Mouse (Mus musculus): ENCODE data around the gene Frs3. TPM values are rescaled to one million over a fixed set of nuclear protein-coding genes. Genes with fewer than 3 reads are reported as not detected.
A peak's percentile ranks its signal among the peaks of the same experiment; 100 is the strongest.

Frs3 gene
- polyA plus RNA-seq, 1 experiment from 2014 or later, result 3.5 TPM

- Histone ChIP-seq H3K4me3 (ENCODE audit: low read depth, low read length) (peak within 1 kb of the TSS; percentile 77), H3K9ac (replicated peaks; ENCODE audit: low read length) (peak within 1 kb of the TSS; percentile 88), H3K27me3 (ENCODE audit: control insufficient read depth, insufficient read depth, low read length) (no peaks in the 10 kb centered on the region), H3K36me3 (replicated peaks; ENCODE audit: control insufficient read depth, insufficient read depth, low read depth, low read length) (no peaks in the 10 kb centered on the region), H3K27ac (replicated peaks; ENCODE audit: low read depth, low read length) (0 out of 2 replicates have a peak within 1 kb of the TSS, but pooled peaks have one; percentile 20), H3K4me1 (ENCODE audit: control insufficient read depth, insufficient read depth, low read length) (peaks cover 3% of the 10 kb centered on the region; the same call in 1 of the 2 replicates), H3K4me2 (ENCODE audit: low read depth, low read length) (peak within 1 kb of the TSS; percentile 77), H3K9me3 (replicated peaks; ENCODE audit: control insufficient read depth, low read length) (no peaks in the 10 kb centered on the region)
- DNase-seq (ENCODE audit: low spot score) (peak; percentile 97), ATAC-seq (replicated peaks; ENCODE audit: insufficient number of reproducible peaks, low FRiP score, low TSS enrichment, low read depth) (peak; percentile 92)
- WGBS, result 1% methylated on average over 77 of the region's 82 CpGs
Measured at GRCm38 (mm10) chr17:47694503-47695336, 5.9 kb downstream of the Frs3 start, which contains the start of gene Prickle4. TSS of gene Prickle4 (minus strand) at chr17:47694736.

DNA sequence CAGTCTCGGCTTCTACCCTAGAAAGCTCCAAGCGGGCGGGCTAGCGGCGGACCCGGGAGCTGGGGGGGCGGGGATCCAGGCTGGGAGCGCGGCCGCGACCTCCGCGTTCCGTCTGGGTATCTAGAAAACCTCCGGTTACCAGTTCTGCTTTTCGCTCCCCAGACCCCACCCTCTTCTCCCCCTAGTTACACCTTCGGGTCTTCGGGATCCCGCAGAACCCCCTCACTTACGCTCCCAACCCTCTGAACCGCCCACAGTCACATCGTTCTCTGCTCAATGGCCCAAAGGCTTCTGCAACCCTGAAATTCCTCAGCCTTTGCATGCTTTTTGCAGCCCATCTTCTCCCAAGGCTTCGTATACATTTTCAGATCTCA is 6.5 kb downstream of the Frs3 start:
- 0% methylated on average over 19 of the region's 23 CpGs for WGBS
- 0 out of 2 replicates have a peak, but pooled peaks have one; percentile 4 for ATAC-seq (replicated peaks; ENCODE audit: insufficient number of reproducible peaks, low FRiP score, low TSS enrichment, low read depth)
- H3K27me3 ChIP-seq (ENCODE audit: control insufficient read depth, insufficient read depth, low read length), result no peaks in the 10 kb centered on the region

GRCm38 (mm10) chr17:47698156-47698555 is 9.3 kb downstream of the Frs3 start:
- Histone ChIP-seq H3K27ac (replicated peaks; ENCODE audit: low read depth, low read length) (no peak overlapping the region), H3K4me3 (ENCODE audit: low read depth, low read length) (no peak overlapping the region), H3K9ac (replicated peaks; ENCODE audit: low read length) (no peak overlapping the region), H3K4me1 (ENCODE audit: control insufficient read depth, insufficient read depth, low read length) (peaks cover 3% of the 10 kb centered on the region; the same call in 1 of the 2 replicates), H3K27me3 (ENCODE audit: control insufficient read depth, insufficient read depth, low read length) (no peaks in the 10 kb centered on the region; the same call in 1 of the 2 replicates), H3K4me2 (ENCODE audit: low read depth, low read length) (no peak overlapping the region), H3K36me3 (replicated peaks; ENCODE audit: control insufficient read depth, insufficient read depth, low read depth, low read length) (no peaks in the 10 kb centered on the region), H3K9me3 (replicated peaks; ENCODE audit: control insufficient read depth, low read length) (no peaks in the 10 kb centered on the region)
- no peak for ATAC-seq (replicated peaks; ENCODE audit: insufficient number of reproducible peaks, low FRiP score, low TSS enrichment, low read depth)
- no peak for DNase-seq (ENCODE audit: low spot score)
- 88% methylated on average over 10 of the region's 10 CpGs for WGBS

More for the DNA sequence above, 6.5 kb downstream of the Frs3 start:
- Histone ChIP-seq H3K4me1 (ENCODE audit: control insufficient read depth, insufficient read depth, low read length) (peaks cover 3% of the 10 kb centered on the region; the same call in 1 of the 2 replicates), H3K27ac (replicated peaks; ENCODE audit: low read depth, low read length) (no peak overlapping the region), H3K4me3 (ENCODE audit: low read depth, low read length) (peak overlapping the region; percentile 77), H3K9me3 (replicated peaks; ENCODE audit: control insufficient read depth, low read length) (no peaks in the 10 kb centered on the region), H3K9ac (replicated peaks; ENCODE audit: low read length) (peak overlapping the region; percentile 88), H3K36me3 (replicated peaks; ENCODE audit: control insufficient read depth, insufficient read depth, low read depth, low read length) (no peaks in the 10 kb centered on the region), H3K4me2 (ENCODE audit: low read depth, low read length) (peak overlapping the region; percentile 77)
- DNase-seq (ENCODE audit: low spot score), result no peak

GRCm38 (mm10) chr17:47699055-47699454 is 10.2 kb downstream of the Frs3 start:
- no peak overlapping the region for H3K9ac ChIP-seq (replicated peaks; ENCODE audit: low read length)
- H3K27ac ChIP-seq (replicated peaks; ENCODE audit: low read depth, low read length), result no peak overlapping the region
- no peaks in the 10 kb centered on the region for H3K9me3 ChIP-seq (replicated peaks; ENCODE audit: control insufficient read depth, low read length)
- peaks cover 3% of the 10 kb centered on the region; the same call in 1 of the 2 replicates for H3K4me1 ChIP-seq (ENCODE audit: control insufficient read depth, insufficient read depth, low read length)
- ATAC-seq (replicated peaks; ENCODE audit: insufficient number of reproducible peaks, low FRiP score, low TSS enrichment, low read depth) (no peak), DNase-seq (ENCODE audit: low spot score) (no peak)
- no peak overlapping the region for H3K4me3 ChIP-seq (ENCODE audit: low read depth, low read length)
- no peaks in the 10 kb centered on the region; the same call in 1 of the 2 replicates for H3K27me3 ChIP-seq (ENCODE audit: control insufficient read depth, insufficient read depth, low read length)
- WGBS, result 72% methylated on average over 2 of the region's 2 CpGs
- no peak overlapping the region for H3K4me2 ChIP-seq (ENCODE audit: low read depth, low read length)
- H3K36me3 ChIP-seq (replicated peaks; ENCODE audit: control insufficient read depth, insufficient read depth, low read depth, low read length), result no peaks in the 10 kb centered on the region

DNA sequence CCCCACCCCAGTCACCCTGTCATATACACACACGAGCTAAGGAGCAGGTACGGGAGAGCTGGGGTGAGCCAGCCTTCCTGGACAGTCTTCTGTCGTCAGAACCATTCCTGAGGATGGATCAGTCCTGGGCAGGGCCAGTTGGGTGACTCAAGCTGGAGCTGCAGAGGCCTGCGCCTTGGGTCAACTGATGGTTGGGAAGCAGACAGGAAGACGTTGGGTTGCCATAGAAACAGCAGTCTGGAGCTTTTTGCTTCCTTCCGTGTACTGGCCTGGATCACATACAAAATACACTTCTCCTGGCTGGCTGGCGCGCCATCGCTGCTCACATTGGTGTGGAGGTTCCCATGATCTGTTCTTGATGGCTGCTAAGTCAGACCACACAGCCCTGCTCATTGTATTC is 13.0 kb downstream of the Frs3 start:
- no peak overlapping the region for H3K4me2 ChIP-seq (ENCODE audit: low read depth, low read length)
- H3K9ac ChIP-seq (replicated peaks; ENCODE audit: low read length), result no peak overlapping the region
- H3K9me3 ChIP-seq (replicated peaks; ENCODE audit: control insufficient read depth, low read length), result no peaks in the 10 kb centered on the region
- H3K36me3 ChIP-seq (replicated peaks; ENCODE audit: control insufficient read depth, insufficient read depth, low read depth, low read length), result no peaks in the 10 kb centered on the region
- 77% methylated on average over 9 of the region's 9 CpGs for WGBS
- H3K4me1 ChIP-seq (ENCODE audit: control insufficient read depth, insufficient read depth, low read length), result no peaks in the 10 kb centered on the region
- ATAC-seq (replicated peaks; ENCODE audit: insufficient number of reproducible peaks, low FRiP score, low TSS enrichment, low read depth), result no peak
- DNase-seq (ENCODE audit: low spot score), result no peak
- no peak overlapping the region for H3K27ac ChIP-seq (replicated peaks; ENCODE audit: low read depth, low read length)
- H3K27me3 ChIP-seq (ENCODE audit: control insufficient read depth, insufficient read depth, low read length), result no peaks in the 10 kb centered on the region; the same call in 1 of the 2 replicates
- no peak overlapping the region for H3K4me3 ChIP-seq (ENCODE audit: low read depth, low read length)

DNA sequence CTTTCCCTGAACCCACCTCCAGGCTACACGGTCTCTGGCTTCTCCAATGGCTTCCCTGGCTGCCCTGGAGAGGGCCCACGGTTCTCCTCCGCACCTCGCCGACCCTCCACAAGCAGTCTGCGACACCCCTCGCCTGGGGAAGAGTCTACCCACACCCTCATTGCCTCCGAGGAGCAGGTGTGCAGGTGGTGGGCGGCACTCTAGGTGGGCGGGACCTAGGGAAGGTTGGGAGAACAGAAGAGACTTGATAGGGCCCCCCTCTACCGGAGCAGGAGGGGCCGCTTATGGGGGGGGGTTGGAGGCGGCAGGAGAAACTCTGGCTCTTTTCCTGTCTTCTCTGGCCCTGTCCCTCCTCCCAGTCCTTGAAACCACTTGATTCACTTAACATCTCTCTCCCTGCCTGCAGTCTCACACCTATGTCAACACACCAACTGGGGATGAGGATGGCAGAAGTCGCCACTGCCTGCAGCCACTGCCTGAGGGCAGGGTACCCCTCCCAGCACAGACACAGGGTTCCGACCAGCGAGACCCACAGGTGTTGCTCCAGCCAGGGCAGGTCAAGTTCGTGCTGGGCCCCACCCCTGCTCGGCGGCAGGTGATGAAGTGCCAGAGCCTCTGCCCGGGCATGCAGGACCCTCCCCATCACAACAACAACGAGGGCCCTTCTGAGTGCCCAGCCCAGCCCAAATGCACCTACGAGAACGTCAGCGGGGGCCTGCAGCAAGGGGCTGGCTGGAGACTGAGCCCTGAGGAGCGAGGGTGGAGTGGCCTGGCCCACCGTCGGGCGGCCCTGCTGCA is 13.9 kb downstream of the Frs3 start:
- Histone ChIP-seq H3K9me3 (replicated peaks; ENCODE audit: control insufficient read depth, low read length) (no peaks in the 10 kb centered on the region), H3K27me3 (ENCODE audit: control insufficient read depth, insufficient read depth, low read length) (no peaks in the 10 kb centered on the region; the same call in 1 of the 2 replicates), H3K4me3 (ENCODE audit: low read depth, low read length) (no peak overlapping the region), H3K36me3 (replicated peaks; ENCODE audit: control insufficient read depth, insufficient read depth, low read depth, low read length) (no peaks in the 10 kb centered on the region), H3K27ac (replicated peaks; ENCODE audit: low read depth, low read length) (no peak overlapping the region), H3K4me2 (ENCODE audit: low read depth, low read length) (no peak overlapping the region), H3K4me1 (ENCODE audit: control insufficient read depth, insufficient read depth, low read length) (no peaks in the 10 kb centered on the region), H3K9ac (replicated peaks; ENCODE audit: low read length) (no peak overlapping the region)
- DNase-seq (ENCODE audit: low spot score) (no peak), ATAC-seq (replicated peaks; ENCODE audit: insufficient number of reproducible peaks, low FRiP score, low TSS enrichment, low read depth) (no peak)
- 30% methylated on average over 25 of the region's 28 CpGs for WGBS

GRCm38 (mm10) chr17:47703556-47703955 is 14.7 kb downstream of the Frs3 start:
- Histone ChIP-seq H3K4me2 (ENCODE audit: low read depth, low read length) (no peak overlapping the region), H3K9me3 (replicated peaks; ENCODE audit: control insufficient read depth, low read length) (no peaks in the 10 kb centered on the region), H3K36me3 (replicated peaks; ENCODE audit: control insufficient read depth, insufficient read depth, low read depth, low read length) (no peaks in the 10 kb centered on the region), H3K27me3 (ENCODE audit: control insufficient read depth, insufficient read depth, low read length) (no peaks in the 10 kb centered on the region; the same call in 1 of the 2 replicates), H3K27ac (replicated peaks; ENCODE audit: low read depth, low read length) (no peak overlapping the region), H3K4me3 (ENCODE audit: low read depth, low read length) (no peak overlapping the region), H3K4me1 (ENCODE audit: control insufficient read depth, insufficient read depth, low read length) (no peaks in the 10 kb centered on the region), H3K9ac (replicated peaks; ENCODE audit: low read length) (no peak overlapping the region)
- DNase-seq (ENCODE audit: low spot score) (no peak), ATAC-seq (replicated peaks; ENCODE audit: insufficient number of reproducible peaks, low FRiP score, low TSS enrichment, low read depth) (no peak)
- WGBS, result 22% methylated on average over 20 of the region's 20 CpGs
